Mouse (Mus musculus): ENCODE measurements at regions not wholly inside any gene's neighbourhood (a gene's known extent, or its start where the extent isn't known, plus 50 kb on each side); places are given as distances from the start of the nearest gene placed in this dataset.

- no peak overlapping the region for H3K27ac ChIP-seq
- no peaks in the 10 kb centered on the region for H3K4me1 ChIP-seq (replicated peaks)
- no peak for ATAC-seq
- H3K9me3 ChIP-seq: no peaks in the 10 kb centered on the region
- no peaks in the 10 kb centered on the region for H3K36me3 ChIP-seq
- H3K4me2 ChIP-seq (replicated peaks): no peak overlapping the region
- 86% methylated on average over 9 of the region's 9 CpGs for WGBS
- no peaks in the 10 kb centered on the region for H3K27me3 ChIP-seq
- H3K4me3 ChIP-seq (replicated peaks): no peak overlapping the region
- H3K9ac ChIP-seq (replicated peaks): no peak overlapping the region
Observed at GRCm38 (mm10) chr7:129941311-129942029, 349.8 kb downstream of the Wdr11 start.

- no peak overlapping the region for H3K4me3 ChIP-seq (replicated peaks)
- no peak overlapping the region for H3K4me2 ChIP-seq (replicated peaks)
- ATAC-seq: no peak
- H3K4me1 ChIP-seq (replicated peaks): no peaks in the 10 kb centered on the region
- WGBS: 74% methylated on average over 8 of the region's 8 CpGs
- H3K36me3 ChIP-seq: no peaks in the 10 kb centered on the region
- no peaks in the 10 kb centered on the region for H3K27me3 ChIP-seq
- H3K9me3 ChIP-seq: no peaks in the 10 kb centered on the region
- no peak overlapping the region for H3K9ac ChIP-seq (replicated peaks)
- no peak overlapping the region for H3K27ac ChIP-seq
Observed at GRCm38 (mm10) chr7:129948613-129949110, 357.0 kb downstream of the Wdr11 start.

- H3K9ac ChIP-seq (replicated peaks): no peak overlapping the region
- WGBS: 82% methylated on average over 1 of the region's 1 CpGs
- no peak for ATAC-seq
- H3K36me3 ChIP-seq: no peaks in the 10 kb centered on the region
- H3K4me2 ChIP-seq (replicated peaks): no peak overlapping the region
- H3K4me1 ChIP-seq (replicated peaks): no peaks in the 10 kb centered on the region
- no peak overlapping the region for H3K4me3 ChIP-seq (replicated peaks)
- H3K27me3 ChIP-seq: no peaks in the 10 kb centered on the region
- no peaks in the 10 kb centered on the region for H3K9me3 ChIP-seq
- H3K27ac ChIP-seq: no peak overlapping the region
Observed at GRCm38 (mm10) chr7:129950456-129950855, 358.8 kb downstream of the Wdr11 start.

- Histone ChIP-seq H3K4me2 (replicated peaks) (no peak overlapping the region), H3K9ac (replicated peaks) (no peak overlapping the region), H3K27ac (no peak overlapping the region), H3K36me3 (no peaks in the 10 kb centered on the region), H3K9me3 (no peaks in the 10 kb centered on the region), H3K4me3 (replicated peaks) (no peak overlapping the region), H3K27me3 (no peaks in the 10 kb centered on the region), H3K4me1 (replicated peaks) (0 out of 2 replicates have a peak, but pooled peaks cover 6% of the 10 kb centered on the region)
- WGBS: 49% methylated on average over 3 of the region's 3 CpGs
- ATAC-seq: no peak
Observed at GRCm38 (mm10) chr7:129958379-129958778, 366.7 kb downstream of the Wdr11 start.

GRCm38 (mm10) chr7:129962575-129962974 lies 370.9 kb downstream of the Wdr11 start:
- H3K9me3 ChIP-seq: no peaks in the 10 kb centered on the region
- no peak overlapping the region for H3K4me2 ChIP-seq (replicated peaks)
- H3K27ac ChIP-seq: no peak overlapping the region
- 72% methylated on average over 12 of the region's 12 CpGs for WGBS
- no peak overlapping the region for H3K9ac ChIP-seq (replicated peaks)
- H3K4me1 ChIP-seq (replicated peaks): 0 out of 2 replicates have a peak, but pooled peaks cover 6% of the 10 kb centered on the region
- no peak overlapping the region for H3K4me3 ChIP-seq (replicated peaks)
- no peaks in the 10 kb centered on the region for H3K27me3 ChIP-seq
- H3K36me3 ChIP-seq: no peaks in the 10 kb centered on the region
- no peak for ATAC-seq

GRCm38 (mm10) chr7:129964192-129964591 lies 372.5 kb downstream of the Wdr11 start:
- no peaks in the 10 kb centered on the region for H3K9me3 ChIP-seq
- no peak for ATAC-seq
- 87% methylated on average over 8 of the region's 8 CpGs for WGBS
- no peak overlapping the region for H3K27ac ChIP-seq
- no peak overlapping the region for H3K4me2 ChIP-seq (replicated peaks)
- no peak overlapping the region for H3K9ac ChIP-seq (replicated peaks)
- no peaks in the 10 kb centered on the region for H3K27me3 ChIP-seq
- 0 out of 2 replicates have a peak, but pooled peaks cover 6% of the 10 kb centered on the region for H3K4me1 ChIP-seq (replicated peaks)
- H3K4me3 ChIP-seq (replicated peaks): no peak overlapping the region
- no peaks in the 10 kb centered on the region for H3K36me3 ChIP-seq

- no peak overlapping the region for H3K4me2 ChIP-seq (replicated peaks)
- no peak overlapping the region for H3K4me3 ChIP-seq (replicated peaks)
- ATAC-seq: no peak
- WGBS: 88% methylated on average over 9 of the region's 9 CpGs
- H3K36me3 ChIP-seq: no peaks in the 10 kb centered on the region
- H3K27ac ChIP-seq: no peak overlapping the region
- no peaks in the 10 kb centered on the region for H3K9me3 ChIP-seq
- H3K9ac ChIP-seq (replicated peaks): no peak overlapping the region
- H3K4me1 ChIP-seq (replicated peaks): 0 out of 2 replicates have a peak, but pooled peaks cover 6% of the 10 kb centered on the region
- no peaks in the 10 kb centered on the region for H3K27me3 ChIP-seq
Observed at GRCm38 (mm10) chr7:129965281-129966051, 373.8 kb downstream of the Wdr11 start.

- Histone ChIP-seq H3K4me1 (replicated peaks) (0 out of 2 replicates have a peak, but pooled peaks cover 6% of the 10 kb centered on the region), H3K27ac (no peak overlapping the region), H3K9me3 (no peaks in the 10 kb centered on the region), H3K9ac (replicated peaks) (no peak overlapping the region), H3K4me2 (replicated peaks) (no peak overlapping the region), H3K4me3 (replicated peaks) (no peak overlapping the region), H3K27me3 (no peaks in the 10 kb centered on the region; the same call in 1 of the 2 replicates), H3K36me3 (no peaks in the 10 kb centered on the region)
- no peak for ATAC-seq
- 88% methylated on average over 2 of the region's 2 CpGs for WGBS
Observed at GRCm38 (mm10) chr7:129966771-129967170, 375.1 kb downstream of the Wdr11 start.

- no peaks in the 10 kb centered on the region for H3K9me3 ChIP-seq
Observed at GRCm38 (mm10) chr7:129970201-129970600, 378.5 kb downstream of the Wdr11 start.

GRCm38 (mm10) chr7:129974206-129974605 lies 382.5 kb downstream of the Wdr11 start:
- Histone ChIP-seq H3K9me3 (no peaks in the 10 kb centered on the region), H3K4me2 (replicated peaks) (no peak overlapping the region), H3K36me3 (no peaks in the 10 kb centered on the region), H3K4me1 (replicated peaks) (no peaks in the 10 kb centered on the region), H3K4me3 (replicated peaks) (no peak overlapping the region), H3K27me3 (no peaks in the 10 kb centered on the region; the same call in 1 of the 2 replicates), H3K9ac (replicated peaks) (no peak overlapping the region), H3K27ac (no peak overlapping the region)
- no peak for ATAC-seq
- WGBS: 79% methylated on average over 9 of the region's 9 CpGs

More at GRCm38 (mm10) chr7:129970201-129970600, 378.5 kb downstream of the Wdr11 start:
- no peak overlapping the region for H3K4me2 ChIP-seq (replicated peaks)
- no peaks in the 10 kb centered on the region; the same call in 1 of the 2 replicates for H3K27me3 ChIP-seq
- no peak for ATAC-seq
- H3K4me3 ChIP-seq (replicated peaks): no peak overlapping the region
- WGBS: 86% methylated on average over 1 of the region's 1 CpGs
- no peaks in the 10 kb centered on the region for H3K36me3 ChIP-seq
- H3K9ac ChIP-seq (replicated peaks): no peak overlapping the region
- H3K4me1 ChIP-seq (replicated peaks): no peaks in the 10 kb centered on the region
- no peak overlapping the region for H3K27ac ChIP-seq

GRCm38 (mm10) chr7:129974837-129975236 lies 383.2 kb downstream of the Wdr11 start:
- Histone ChIP-seq H3K4me3 (replicated peaks) (no peak overlapping the region), H3K9me3 (no peaks in the 10 kb centered on the region), H3K36me3 (no peaks in the 10 kb centered on the region), H3K4me1 (replicated peaks) (no peaks in the 10 kb centered on the region), H3K4me2 (replicated peaks) (no peak overlapping the region), H3K27me3 (no peaks in the 10 kb centered on the region; the same call in 1 of the 2 replicates), H3K9ac (replicated peaks) (no peak overlapping the region), H3K27ac (no peak overlapping the region)
- no peak for ATAC-seq
- WGBS: 75% methylated on average over 11 of the region's 11 CpGs

Measured in midbrain, embryonic 13.5 days (tissue).